Mouse (Mus musculus) liver, postnatal 0 days (tissue): ENCODE data around the gene Chat. TPM values are rescaled to one million over a fixed set of nuclear protein-coding genes. Genes with fewer than 3 reads are reported as not detected.

Experiments used
- ATAC-seq: fragments of 200-750 bp; cut with Nextera tagmentation; 2 replicates; pipeline ENCODE4 v1.8.0; 2017; ENCODE audit warnings: mild to moderate bottlenecking, moderate library complexity
- DNase-seq: peaks from one replicate; pipeline ENCODE4 v3.0.0-alpha.2; 2016
- H3K27ac ChIP-seq: fragments of 300-500 bp; sonication (generic); 2 replicates; pipeline ENCODE4 v1.5.1; 2014; ENCODE audit warnings: antibody characterized with exemption, moderate library complexity, mild to moderate bottlenecking, low read depth
- H3K27me3 ChIP-seq: fragments of 300-500 bp; sonication (generic); 2 replicates; pipeline ENCODE4 v1.6.1; 2014; ENCODE audit warnings: low read length, control low read depth, mixed read lengths; ENCODE audit not compliant: insufficient read depth
- H3K36me3 ChIP-seq: fragments of 300-500 bp; sonication (generic); replicated peaks from 2 replicates; pipeline ENCODE4 v1.6.1; 2014; ENCODE audit warnings: mild to moderate bottlenecking, control low read depth, low read length, moderate library complexity, mixed read lengths; ENCODE audit not compliant: insufficient read depth
- H3K4me1 ChIP-seq: fragments of 300-500 bp; sonication (generic); 2 replicates; pipeline ENCODE4 v1.6.1; 2014; ENCODE audit warnings: antibody characterized with exemption, mild to moderate bottlenecking, control low read depth; ENCODE audit not compliant: insufficient read depth
- H3K4me2 ChIP-seq: fragments of 300-500 bp; sonication (generic); 2 replicates; pipeline ENCODE4 v1.6.1; 2014; ENCODE audit warnings: low read depth, mild to moderate bottlenecking, low read length, moderate library complexity, mixed read lengths
- H3K4me3 ChIP-seq: fragments of 300-500 bp; sonication (generic); 2 replicates; pipeline ENCODE4 v1.5.1; 2014; ENCODE audit warnings: low read depth, low read length
- H3K9ac ChIP-seq: fragments of 300-500 bp; sonication (generic); replicated peaks from 2 replicates; pipeline ENCODE4 v1.6.1; 2014; ENCODE audit warnings: mild to moderate bottlenecking, moderate library complexity
- H3K9me3 ChIP-seq: fragments of 300-500 bp; sonication (generic); 2 replicates; pipeline ENCODE4 v1.6.1; 2016; ENCODE audit warnings: mild to moderate bottlenecking, control low read depth, low read length, mixed read lengths
- CTCF ChIP-seq: sonication (generic); IDR thresholded peaks from 2 replicates; pipeline ENCODE4 v1.5.1; 2016; ENCODE audit warnings: antibody characterized with exemption, low read depth
- EP300 ChIP-seq: IDR thresholded peaks from 2 replicates; pipeline ENCODE4 v1.6.1; 2016; ENCODE audit warnings: antibody characterized with exemption, low read depth, mild to moderate bottlenecking
- WGBS: fragments of 180-500 bp; shearing (Covaris S2); extraction: QIAGEN DNeasy Blood & Tissue Kit; methylation state at CpG from one replicate; pipeline ENCODE4 v1.1.7; 2014; ENCODE audit not compliant: insufficient replicate concordance; 5-methylcytosine and 5-hydroxymethylcytosine counted together
- polyA plus RNA-seq: library from polyadenylated mRNA; unstranded; fragments of >200 nt; fragmentation: Nextera tagmentation; extraction: Ambion mirVana; gene quantifications from 2 replicates; pipeline ENCODE4 v1.2.1, GENCODE M21; 2015

Gene Chat
- polyA plus RNA-seq, 1 experiment from 2014 or later: not detected

DNA sequence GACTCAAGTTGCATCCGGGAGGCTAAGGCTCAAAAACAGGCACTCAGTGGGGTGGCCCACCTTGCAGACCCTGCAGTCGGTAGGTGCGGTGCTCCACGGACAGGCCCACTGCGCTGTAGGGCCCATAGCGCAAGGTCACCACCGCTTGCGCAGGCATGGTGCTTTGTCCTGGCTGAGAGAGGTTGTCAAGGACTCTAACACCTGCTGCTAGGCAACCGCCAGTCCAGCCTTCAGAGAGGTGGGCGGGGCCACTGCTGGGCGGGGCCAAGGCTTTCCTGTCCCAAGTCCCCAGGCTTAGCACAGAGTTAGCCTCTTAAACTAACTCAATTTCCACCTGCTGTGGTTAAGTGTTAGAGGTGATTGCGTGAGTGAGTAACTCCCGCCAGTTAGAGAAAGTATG is 77.6 kb downstream of the Chat start, which contains the start of gene 1700024G13Rik:
TSS of gene 1700024G13Rik (minus strand) at position 196 of the 400 bp plus-strand sequence.
- WGBS: 11% methylated on average over 13 of the region's 13 CpGs
- H3K4me1 ChIP-seq: no peaks in the 10 kb centered on the region
- peak; percentile 56; the same call in 1 of the 2 replicates for ATAC-seq

DNA sequence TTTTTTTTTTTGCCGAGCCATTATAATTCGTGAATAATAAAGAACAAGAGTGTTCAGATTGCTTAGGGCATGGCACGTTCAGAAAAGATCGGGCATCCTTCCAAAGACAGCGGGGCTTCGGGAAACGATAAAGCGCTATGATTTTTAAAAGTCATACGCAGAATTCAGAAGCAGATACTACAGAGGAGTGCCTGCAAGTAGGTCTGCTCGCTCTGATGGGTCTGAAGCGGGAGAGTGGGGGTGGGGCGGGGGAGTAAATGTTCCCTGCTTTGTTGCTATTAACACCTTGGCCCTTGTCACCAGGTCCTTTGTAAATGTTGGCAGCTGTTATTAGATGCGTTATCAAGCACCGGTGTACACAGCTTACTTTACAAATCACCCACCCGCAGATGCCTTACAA is 84.2 kb downstream of the Chat start:
- TF ChIP-seq EP300 (no peak), CTCF (no peak)
- no peak overlapping the region for H3K27ac ChIP-seq
- H3K27me3 ChIP-seq: 0 out of 2 replicates have a peak, but pooled peaks cover 9% of the 10 kb centered on the region
- no peak for ATAC-seq
- H3K9ac ChIP-seq: no peak overlapping the region
- WGBS: 42% methylated on average over 15 of the region's 15 CpGs
- H3K4me3 ChIP-seq: no peak overlapping the region
- H3K36me3 ChIP-seq: no peaks in the 10 kb centered on the region
- no peak for DNase-seq
- no peaks in the 10 kb centered on the region for H3K4me1 ChIP-seq
- no peaks in the 10 kb centered on the region for H3K9me3 ChIP-seq
- no peak overlapping the region for H3K4me2 ChIP-seq

More for the DNA sequence above, 77.6 kb downstream of the Chat start, which contains the start of gene 1700024G13Rik:
- DNase-seq: peak; percentile 72
- H3K4me3 ChIP-seq: no peak within 1 kb of the TSS
- H3K27ac ChIP-seq: no peak within 1 kb of the TSS
- no peak for TF ChIP-seq EP300
- no peak for TF ChIP-seq CTCF
- H3K4me2 ChIP-seq: no peak within 1 kb of the TSS
- H3K27me3 ChIP-seq: no peaks in the 10 kb centered on the region
- no peaks in the 10 kb centered on the region for H3K36me3 ChIP-seq
- H3K9ac ChIP-seq: no peak within 1 kb of the TSS
- no peaks in the 10 kb centered on the region for H3K9me3 ChIP-seq

DNA sequence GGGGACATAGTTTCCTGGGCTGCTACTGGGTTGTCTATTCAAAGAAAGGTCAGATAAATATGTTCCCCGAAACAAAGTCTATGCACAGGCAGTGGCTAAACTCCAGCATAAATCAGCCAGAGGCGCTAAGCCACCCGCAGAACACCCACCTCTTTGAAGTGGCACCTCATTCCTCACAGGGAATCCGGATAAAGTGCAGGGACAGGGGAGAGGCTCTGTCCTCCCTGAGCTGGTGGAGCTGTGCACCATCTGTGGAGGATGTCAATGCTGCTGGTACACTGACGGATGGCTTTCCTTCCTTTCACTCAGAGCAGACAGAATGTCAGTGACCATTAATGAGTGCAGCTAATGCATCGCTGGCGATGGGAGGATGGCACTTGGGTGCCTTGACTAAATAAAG is 84.7 kb downstream of the Chat start:
- DNase-seq: no peak
- H3K27me3 ChIP-seq: 0 out of 2 replicates have a peak, but pooled peaks cover 9% of the 10 kb centered on the region
- no peak overlapping the region for H3K9ac ChIP-seq
- H3K4me2 ChIP-seq: no peak overlapping the region
- no peaks in the 10 kb centered on the region for H3K9me3 ChIP-seq
- no peak overlapping the region for H3K27ac ChIP-seq
- no peaks in the 10 kb centered on the region for H3K36me3 ChIP-seq
- no peaks in the 10 kb centered on the region for H3K4me1 ChIP-seq
- 23% methylated on average over 7 of the region's 7 CpGs for WGBS
- no peak overlapping the region for H3K4me3 ChIP-seq
- TF ChIP-seq EP300: no peak
- no peak for TF ChIP-seq CTCF
- ATAC-seq: no peak

DNA sequence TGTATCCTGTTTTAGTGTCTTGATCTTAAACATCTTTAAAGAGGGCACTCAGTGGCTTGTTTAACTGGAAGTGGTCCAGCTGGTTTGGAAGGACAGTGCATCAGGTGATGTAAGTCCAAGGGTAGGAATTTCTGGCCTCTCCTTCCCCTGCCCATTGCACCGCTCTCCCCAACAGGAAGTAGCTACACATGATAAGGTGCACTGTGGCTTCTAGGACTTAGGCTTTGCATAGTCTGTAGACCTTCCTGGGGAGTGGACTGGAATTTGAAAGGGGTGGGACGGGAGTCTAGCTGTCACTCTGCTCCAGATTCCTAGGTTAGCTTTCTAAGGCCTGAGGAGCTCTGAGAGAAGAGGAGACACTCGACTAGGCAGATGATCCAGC is 85.7 kb downstream of the Chat start:
- no peaks in the 10 kb centered on the region for H3K9me3 ChIP-seq
- WGBS: 20% methylated on average over 3 of the region's 3 CpGs
- H3K4me2 ChIP-seq: no peak overlapping the region
- DNase-seq (no peak), ATAC-seq (no peak)
- no peaks in the 10 kb centered on the region for H3K36me3 ChIP-seq
- no peak for TF ChIP-seq CTCF
- TF ChIP-seq EP300: no peak
- H3K9ac ChIP-seq: no peak overlapping the region
- no peak overlapping the region for H3K4me3 ChIP-seq
- H3K27ac ChIP-seq: no peak overlapping the region
- no peaks in the 10 kb centered on the region for H3K4me1 ChIP-seq
- 0 out of 2 replicates have a peak, but pooled peaks cover 9% of the 10 kb centered on the region for H3K27me3 ChIP-seq

DNA sequence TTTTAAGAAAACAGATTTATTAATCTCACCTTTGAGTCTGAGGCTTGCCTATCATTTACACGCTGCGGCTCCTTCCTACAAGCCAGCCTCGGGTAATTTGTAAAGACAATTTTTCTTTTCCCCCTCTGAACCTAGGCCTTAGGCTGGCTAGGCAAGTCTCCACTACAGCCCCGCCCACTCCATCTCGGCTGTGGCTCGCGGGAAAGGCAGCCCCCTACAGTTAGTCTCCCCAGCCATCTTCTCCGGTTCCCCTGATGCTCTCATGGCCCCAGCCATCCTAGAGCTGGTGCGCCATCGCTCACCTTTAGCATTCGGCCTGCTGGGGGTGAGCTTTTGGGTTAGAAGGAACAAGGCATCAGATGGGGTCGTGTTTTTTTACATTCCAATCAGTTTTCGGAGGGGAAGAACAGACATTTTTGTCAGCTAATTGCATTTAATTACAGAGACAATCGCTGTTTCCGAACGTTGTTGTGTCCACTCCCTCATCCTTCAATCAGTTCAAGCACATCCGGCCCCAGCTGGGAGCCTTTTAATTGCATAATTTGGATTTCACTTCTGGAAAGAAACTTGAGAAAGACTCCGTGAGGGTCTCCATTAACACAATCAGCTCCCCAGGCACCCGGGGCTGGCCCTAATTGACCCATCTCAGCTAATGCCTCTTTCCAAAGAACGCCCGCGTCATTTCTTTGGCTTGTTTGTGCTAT is 86.2 kb downstream of the Chat start:
- Histone ChIP-seq H3K4me1 (no peaks in the 10 kb centered on the region), H3K27ac (no peak overlapping the region), H3K27me3 (0 out of 2 replicates have a peak, but pooled peaks cover 9% of the 10 kb centered on the region), H3K9ac (no peak overlapping the region), H3K9me3 (no peaks in the 10 kb centered on the region), H3K36me3 (no peaks in the 10 kb centered on the region), H3K4me3 (no peak overlapping the region), H3K4me2 (no peak overlapping the region)
- ATAC-seq (no peak), DNase-seq (no peak)
- WGBS: 19% methylated on average over 22 of the region's 22 CpGs
- TF ChIP-seq EP300 (no peak), CTCF (no peak)

DNA sequence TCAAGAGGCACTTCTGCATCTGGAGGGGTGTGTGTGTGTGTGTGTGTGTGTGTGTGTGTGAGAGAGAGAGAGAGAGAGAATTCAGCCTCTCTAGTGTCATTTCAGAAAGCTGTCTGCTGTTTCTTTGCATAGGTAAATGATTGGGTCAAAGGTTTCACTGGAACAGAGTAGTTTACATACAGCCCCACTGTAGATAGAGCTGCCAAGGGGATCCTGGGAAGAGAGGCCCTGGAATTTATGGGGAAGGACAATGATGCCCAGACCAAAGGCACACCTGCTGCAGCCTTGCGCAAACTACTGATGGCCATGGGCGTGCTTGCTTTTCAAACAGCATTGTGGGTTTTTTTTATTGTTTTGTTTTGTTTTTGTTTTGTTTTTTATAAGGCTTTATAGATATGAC is 93.3 kb downstream of the Chat start:
- 60% methylated on average over 2 of the region's 2 CpGs for WGBS
- ATAC-seq: no peak

More for the DNA sequence above, 93.3 kb downstream of the Chat start:
- Histone ChIP-seq H3K36me3 (no peaks in the 10 kb centered on the region), H3K4me2 (no peak overlapping the region), H3K4me1 (no peaks in the 10 kb centered on the region), H3K27me3 (no peaks in the 10 kb centered on the region), H3K4me3 (no peak overlapping the region), H3K9ac (no peak overlapping the region), H3K9me3 (no peaks in the 10 kb centered on the region), H3K27ac (no peak overlapping the region)
- no peak for DNase-seq
- TF ChIP-seq EP300 (no peak), CTCF (no peak)
